Mouse (Mus musculus): ENCODE data around the gene Hoxd4. TPM values are rescaled to one million over a fixed set of nuclear protein-coding genes. Genes with fewer than 3 reads are reported as not detected.

Hoxd4 gene
- polyA plus RNA-seq, 2 experiments: 0.63 to 14.7 TPM

DNA sequence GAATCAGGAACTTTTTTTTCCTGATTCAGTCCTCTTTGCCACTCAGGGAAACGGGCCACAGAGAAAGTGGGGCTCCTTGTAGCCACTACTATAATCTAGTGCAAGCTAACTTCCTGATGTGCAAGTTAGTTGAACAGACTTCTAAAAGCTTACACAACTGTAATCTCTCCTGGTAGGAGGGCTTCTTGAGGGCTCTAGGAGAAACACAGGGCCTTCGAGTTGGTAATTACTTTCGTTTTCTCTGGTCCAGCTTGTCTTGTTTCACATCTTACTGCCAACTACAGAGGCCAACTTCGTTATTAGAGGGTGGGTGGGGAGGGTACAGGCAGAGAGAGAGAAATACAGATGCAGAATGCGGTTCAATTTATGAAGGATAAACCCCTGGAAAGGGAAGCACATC is 39.9 kb upstream of the Hoxd4 start:
- Histone ChIP-seq H3K27me3 (ENCODE audit: control insufficient read depth, insufficient read depth, low read length) (peaks cover 31% of the 10 kb centered on the region; the same call in 1 of the 2 replicates), H3K4me1 (ENCODE audit: control insufficient read depth, insufficient read depth, low read length) (peaks cover 12% of the 10 kb centered on the region), H3K9me3 (ENCODE audit: control insufficient read depth, low read length) (no peaks in the 10 kb centered on the region), H3K27ac (replicated peaks; ENCODE audit: low read depth, low read length) (peak overlapping the region; percentile 97), H3K4me3 (replicated peaks; ENCODE audit: low read length) (peak overlapping the region; percentile 74), H3K9ac (ENCODE audit: low read depth, low read length, severe bottlenecking) (peak overlapping the region; percentile 99), H3K4me2 (replicated peaks; ENCODE audit: low read depth, low read length, severe bottlenecking) (peak overlapping the region; percentile 96), H3K36me3 (ENCODE audit: control insufficient read depth, insufficient read depth, low read length) (peaks cover 9% of the 10 kb centered on the region)
- WGBS: 15% methylated on average over 5 of the region's 5 CpGs
- TF ChIP-seq POLR2A (IDR thresholded peaks at IDR 0.05; ENCODE audit: borderline replicate concordance, extremely low read depth, insufficient read depth, insufficient read length): no peak
- no peak for ATAC-seq (ENCODE audit: low FRiP score, low read depth)
- DNase-seq (ENCODE audit: low spot score): no peak

DNA sequence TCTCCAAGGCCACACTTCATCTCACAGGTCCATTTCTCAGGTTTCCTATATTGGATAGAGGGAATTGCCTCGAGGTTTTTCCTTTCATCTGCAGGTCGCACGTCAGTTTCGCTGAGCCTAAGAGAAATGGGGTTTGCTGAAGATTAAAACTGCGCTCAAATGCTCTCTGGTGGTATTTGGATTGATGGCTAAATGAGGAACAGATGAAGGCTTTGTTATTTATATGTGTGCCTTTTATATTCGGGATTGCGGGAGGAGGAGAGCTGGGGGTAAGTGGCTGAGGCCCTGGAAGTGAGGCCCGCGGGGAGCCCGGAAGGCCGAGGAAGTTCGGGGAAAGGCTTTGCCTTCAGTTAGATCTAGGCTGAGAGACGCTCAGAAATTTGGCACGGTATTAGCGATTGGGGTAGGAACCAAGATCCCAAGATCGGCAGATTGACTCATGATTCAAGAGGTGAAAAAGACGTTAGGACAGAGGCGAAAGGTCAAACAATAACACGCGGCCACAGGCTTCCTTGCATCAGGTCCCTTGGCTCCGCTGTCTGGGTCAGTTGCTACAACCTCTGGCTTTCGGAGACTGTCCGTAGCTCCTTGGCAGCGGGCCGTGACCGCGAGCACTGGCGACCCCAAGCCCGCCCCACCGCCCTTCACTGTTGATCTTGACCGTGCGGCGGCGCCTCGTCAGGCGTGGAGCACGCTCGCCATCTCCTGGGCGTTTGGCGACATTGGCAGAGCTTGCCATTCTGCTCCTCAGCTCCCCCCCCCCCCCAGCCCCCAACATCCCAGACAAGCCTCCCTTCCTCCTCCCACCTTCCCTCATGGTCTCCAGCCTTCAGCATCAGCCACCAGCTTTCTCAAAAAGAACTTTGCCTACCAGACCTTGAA is 39.0 kb upstream of the Hoxd4 start:
- peak overlapping the region; percentile 96 for H3K4me2 ChIP-seq (replicated peaks; ENCODE audit: low read depth, low read length, severe bottlenecking)
- DNase-seq (ENCODE audit: low spot score) (peak; percentile 82), ATAC-seq (ENCODE audit: low FRiP score, low read depth) (peak; percentile 48)
- TF ChIP-seq POLR2A (IDR thresholded peaks at IDR 0.05; ENCODE audit: borderline replicate concordance, extremely low read depth, insufficient read depth, insufficient read length): no peak
- peaks cover 12% of the 10 kb centered on the region for H3K4me1 ChIP-seq (ENCODE audit: control insufficient read depth, insufficient read depth, low read length)
- peak overlapping the region; percentile 74 for H3K4me3 ChIP-seq (replicated peaks; ENCODE audit: low read length)
- peaks cover 30% of the 10 kb centered on the region; the same call in 1 of the 2 replicates for H3K27me3 ChIP-seq (ENCODE audit: control insufficient read depth, insufficient read depth, low read length)
- 2% methylated on average over 40 of the region's 40 CpGs for WGBS
- H3K36me3 ChIP-seq (ENCODE audit: control insufficient read depth, insufficient read depth, low read length): peaks cover 9% of the 10 kb centered on the region
- no peaks in the 10 kb centered on the region for H3K9me3 ChIP-seq (ENCODE audit: control insufficient read depth, low read length)
- H3K9ac ChIP-seq (ENCODE audit: low read depth, low read length, severe bottlenecking): peak overlapping the region; percentile 99
- peak overlapping the region; percentile 97 for H3K27ac ChIP-seq (replicated peaks; ENCODE audit: low read depth, low read length)

DNA sequence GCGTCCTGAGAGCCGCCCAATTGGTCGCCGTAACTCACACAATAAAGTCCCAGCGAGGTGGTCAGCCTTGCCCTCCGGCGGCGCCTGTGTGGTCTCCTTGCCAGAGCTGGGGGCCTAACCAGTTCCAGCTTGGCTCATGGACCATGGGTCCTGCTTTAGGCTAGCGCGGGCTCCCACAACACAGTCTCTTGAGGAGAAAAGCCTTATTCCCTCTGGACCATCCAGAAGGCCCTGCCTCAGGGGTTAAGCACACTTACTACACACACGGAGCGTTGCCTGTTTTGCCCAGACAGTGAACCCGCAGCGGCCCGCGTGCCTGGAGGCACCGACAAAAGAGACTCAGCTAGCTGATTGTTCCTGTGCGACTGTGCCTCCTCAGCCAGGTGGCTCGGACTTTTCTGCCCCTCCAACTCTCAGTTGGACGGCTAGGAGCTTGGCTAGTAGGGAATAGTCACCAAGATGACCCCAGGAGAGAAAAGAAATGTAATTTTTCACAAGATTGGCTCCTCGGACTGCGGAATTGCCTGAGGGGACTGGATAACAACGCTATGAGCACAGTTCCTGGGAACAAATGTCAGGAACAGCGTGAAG is 37.8 kb upstream of the Hoxd4 start:
- TF ChIP-seq POLR2A (IDR thresholded peaks at IDR 0.05; ENCODE audit: borderline replicate concordance, extremely low read depth, insufficient read depth, insufficient read length): 0 out of 2 replicates have a peak, but pooled peaks have one; percentile 16
- H3K9me3 ChIP-seq (ENCODE audit: control insufficient read depth, low read length): no peaks in the 10 kb centered on the region
- DNase-seq (ENCODE audit: low spot score): no peak
- WGBS: 5% methylated on average over 24 of the region's 24 CpGs
- H3K9ac ChIP-seq (ENCODE audit: low read depth, low read length, severe bottlenecking): peak overlapping the region; percentile 99
- peaks cover 17% of the 10 kb centered on the region for H3K4me1 ChIP-seq (ENCODE audit: control insufficient read depth, insufficient read depth, low read length)
- ATAC-seq (ENCODE audit: low FRiP score, low read depth): no peak
- H3K4me3 ChIP-seq (replicated peaks; ENCODE audit: low read length): peak overlapping the region; percentile 74
- H3K27me3 ChIP-seq (ENCODE audit: control insufficient read depth, insufficient read depth, low read length): peaks cover 24% of the 10 kb centered on the region; the same call in 1 of the 2 replicates
- peak overlapping the region; percentile 96 for H3K4me2 ChIP-seq (replicated peaks; ENCODE audit: low read depth, low read length, severe bottlenecking)
- peak overlapping the region; percentile 97 for H3K27ac ChIP-seq (replicated peaks; ENCODE audit: low read depth, low read length)
- peaks cover 9% of the 10 kb centered on the region for H3K36me3 ChIP-seq (ENCODE audit: control insufficient read depth, insufficient read depth, low read length)

DNA sequence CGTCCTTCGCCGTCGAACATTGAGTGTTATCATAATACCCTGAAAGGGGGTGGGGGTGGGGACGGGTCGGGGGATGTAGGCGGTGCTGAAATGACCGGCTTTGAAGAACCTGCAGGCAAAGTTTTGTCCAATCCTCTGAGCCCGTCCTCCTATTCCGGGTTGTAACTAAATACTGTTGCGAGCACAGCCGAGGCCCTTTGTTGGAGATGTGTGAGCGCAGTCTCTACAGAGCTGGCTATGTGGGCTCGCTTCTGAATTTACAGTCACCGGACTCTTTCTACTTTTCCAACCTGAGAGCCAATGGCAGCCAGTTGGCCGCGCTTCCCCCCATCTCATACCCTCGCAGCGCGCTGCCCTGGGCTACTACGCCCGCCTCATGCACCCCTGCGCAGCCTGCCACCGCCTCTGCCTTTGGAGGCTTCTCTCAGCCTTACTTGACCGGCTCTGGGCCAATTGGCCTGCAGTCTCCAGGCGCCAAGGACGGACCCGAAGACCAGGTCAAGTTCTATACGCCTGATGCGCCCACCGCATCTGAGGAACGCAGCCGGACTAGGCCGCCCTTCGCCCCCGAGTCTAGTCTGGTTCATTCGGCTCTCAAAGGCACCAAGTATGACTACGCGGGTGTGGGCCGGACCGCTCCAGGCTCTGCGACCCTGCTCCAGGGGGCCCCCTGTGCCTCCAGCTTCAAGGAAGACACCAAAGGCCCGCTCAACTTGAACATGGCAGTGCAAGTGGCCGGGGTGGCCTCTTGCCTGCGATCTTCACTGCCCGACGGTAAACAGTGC is 36.7 kb upstream of the Hoxd4 start, which contains the start of gene Hoxd12:
Hoxd12 (plus strand) TSS at position 133 of the 785 bp plus-strand sequence.
- Histone ChIP-seq H3K36me3 (ENCODE audit: control insufficient read depth, insufficient read depth, low read length) (peaks cover 6% of the 10 kb centered on the region; the same call in 1 of the 2 replicates), H3K27me3 (ENCODE audit: control insufficient read depth, insufficient read depth, low read length) (peaks cover 29% of the 10 kb centered on the region; the same call in 1 of the 2 replicates), H3K4me3 (replicated peaks; ENCODE audit: low read length) (peak within 1 kb of the TSS; percentile 74), H3K4me1 (ENCODE audit: control insufficient read depth, insufficient read depth, low read length) (peaks cover 17% of the 10 kb centered on the region), H3K27ac (replicated peaks; ENCODE audit: low read depth, low read length) (peak within 1 kb of the TSS; percentile 97), H3K4me2 (replicated peaks; ENCODE audit: low read depth, low read length, severe bottlenecking) (peak within 1 kb of the TSS; percentile 96), H3K9ac (ENCODE audit: low read depth, low read length, severe bottlenecking) (peak within 1 kb of the TSS; percentile 99), H3K9me3 (ENCODE audit: control insufficient read depth, low read length) (no peaks in the 10 kb centered on the region)
- peak; percentile 74 for DNase-seq (ENCODE audit: low spot score)
- TF ChIP-seq POLR2A (IDR thresholded peaks at IDR 0.05; ENCODE audit: borderline replicate concordance, extremely low read depth, insufficient read depth, insufficient read length): peak; percentile 76; the same call in 1 of the 2 replicates
- peak; percentile 70 for ATAC-seq (ENCODE audit: low FRiP score, low read depth)
- WGBS: 5% methylated on average over 47 of the region's 47 CpGs

Measured in limb, embryonic 14.5 days (tissue).